Mouse (Mus musculus): ENCODE measurements at regions not wholly inside any gene's neighbourhood (a gene's known extent, or its start where the extent isn't known, plus 50 kb on each side); places are given as distances from the start of the nearest gene placed in this dataset.

DNA sequence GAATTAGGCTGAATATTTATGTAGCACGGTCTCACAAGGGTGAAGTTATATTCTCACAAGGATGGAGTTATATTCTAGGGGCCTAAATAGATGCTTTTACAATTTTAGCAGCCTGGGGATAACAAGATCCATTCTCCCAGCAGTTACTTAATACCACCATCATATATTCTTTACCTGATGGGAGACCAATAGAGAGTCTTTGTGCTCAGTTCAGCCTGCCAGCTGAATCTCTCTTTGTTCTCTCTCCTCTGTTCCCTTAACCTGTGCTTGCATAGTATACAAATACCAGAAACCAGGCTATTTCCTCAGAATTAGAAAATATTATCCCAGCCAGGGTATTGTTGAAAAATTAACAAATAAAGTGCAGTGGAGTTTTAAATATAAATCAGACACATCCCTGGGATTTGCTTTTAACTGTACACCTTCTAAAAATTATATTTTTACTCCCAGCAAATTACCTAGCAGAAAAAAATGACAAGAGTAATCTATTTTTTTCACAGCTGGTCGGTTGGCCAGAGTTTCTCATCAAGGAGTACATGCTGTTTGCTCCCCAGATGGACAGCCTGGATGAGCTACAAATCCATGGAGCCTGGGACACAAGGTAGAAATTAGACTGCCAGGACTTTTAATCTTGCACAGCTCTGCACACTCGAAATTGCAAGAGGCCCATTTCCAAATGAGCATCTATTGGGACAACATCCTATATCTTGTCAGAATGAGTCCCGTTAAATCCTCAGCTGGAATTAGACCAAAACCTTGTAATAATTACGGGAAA lies 281.0 kb upstream of the 4930452B06Rik start:
- no peak for DNase-seq (ENCODE audit: low spot score in 2 of 2)

DNA sequence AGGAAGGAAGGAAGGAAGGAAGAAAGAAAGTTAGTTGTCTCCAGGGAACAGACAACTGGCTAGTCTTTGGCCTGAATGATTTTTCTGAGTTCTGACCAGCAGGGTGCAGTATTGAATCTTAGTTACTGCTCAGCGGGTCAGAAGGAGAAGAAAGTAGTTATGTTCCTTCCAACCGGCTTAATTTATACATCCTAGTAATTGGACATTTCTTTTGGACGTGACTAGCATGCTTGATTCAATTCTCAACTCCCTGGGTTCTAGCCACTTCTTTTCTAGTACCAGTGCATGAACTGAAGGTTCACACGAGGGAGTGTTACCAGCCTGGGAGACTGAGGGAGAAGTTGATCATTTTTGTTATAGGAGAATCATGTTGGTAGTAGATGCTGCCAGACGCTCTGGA lies 269.1 kb upstream of the 4930452B06Rik start:
- DNase-seq (ENCODE audit: low spot score in 2 of 2) = peak; percentile 1 to 71
